Mouse (Mus musculus): Measurements from ENCODE around the gene Olfr1057.
"Not testable (repeated sequence)": the region's sequence is repeated elsewhere in the genome, so short reads cannot be mapped to it uniquely, and the experiment has no call there.

The Olfr1057 gene

GRCm38 (mm10) chr2:86378293-86378692, at the start of gene Olfr1057:
Gene Olfr1057, minus strand, starts transcription at chr2:86378393.
- in situ Hi-C loops (cut with MboI; ENCODE audit: low sequenced_read_pairs): no loop called here

DNA sequence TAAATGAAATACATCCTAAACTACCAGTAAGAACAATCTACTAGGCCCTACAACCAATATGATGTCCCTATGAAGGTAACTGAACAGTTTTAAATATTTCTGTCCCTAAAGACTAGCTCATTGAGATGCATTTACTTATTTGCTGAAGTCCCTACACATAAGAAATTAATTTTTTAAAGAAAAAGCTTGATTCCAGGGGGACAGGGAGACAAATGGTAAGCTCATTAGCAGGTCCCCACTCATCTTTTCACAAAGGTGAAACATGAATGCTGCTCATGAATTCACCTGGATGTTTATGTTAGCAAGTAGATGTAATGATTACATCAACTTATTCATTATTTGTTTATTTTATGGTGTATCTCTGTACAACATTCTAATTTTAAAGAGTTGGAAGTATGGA, 48.5 kb upstream of the Olfr1057 start, which contains the start of gene Olfr1062:
TSS of gene Olfr1062 (minus strand) at position 101 of the 400 bp plus-strand sequence.
- in situ Hi-C loops (cut with MboI; ENCODE audit: low sequenced_read_pairs): not testable (repeated sequence)

- in situ Hi-C loops (cut with MboI; ENCODE audit: low sequenced_read_pairs): no loop called here
Measured at GRCm38 (mm10) chr2:86413950-86414349, 35.8 kb upstream of the Olfr1057 start, which contains the start of gene Olfr1061. Gene Olfr1061, minus strand, starts transcription at chr2:86414050.

DNA sequence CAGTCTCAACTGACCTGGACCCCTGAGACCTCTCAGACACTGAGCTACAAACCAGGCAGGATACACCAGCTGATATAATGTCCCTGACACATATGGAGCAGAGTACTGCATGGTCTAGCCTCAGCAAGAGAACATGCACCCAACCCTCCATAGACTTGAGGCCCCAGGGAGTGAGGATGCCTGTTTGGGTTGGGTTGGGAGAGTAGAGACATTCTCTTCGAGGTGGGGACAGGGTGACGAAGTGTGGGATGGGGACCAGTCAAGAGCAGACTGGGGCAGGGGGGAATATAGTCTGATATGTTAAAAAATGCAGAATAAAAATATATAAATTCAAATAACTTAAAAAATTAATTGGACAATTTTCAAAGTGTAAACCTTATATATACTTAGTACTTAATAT, 16.9 kb upstream of the Olfr1057 start:
- in situ Hi-C loops (cut with MboI; ENCODE audit: low sequenced_read_pairs): no loop called here

DNA sequence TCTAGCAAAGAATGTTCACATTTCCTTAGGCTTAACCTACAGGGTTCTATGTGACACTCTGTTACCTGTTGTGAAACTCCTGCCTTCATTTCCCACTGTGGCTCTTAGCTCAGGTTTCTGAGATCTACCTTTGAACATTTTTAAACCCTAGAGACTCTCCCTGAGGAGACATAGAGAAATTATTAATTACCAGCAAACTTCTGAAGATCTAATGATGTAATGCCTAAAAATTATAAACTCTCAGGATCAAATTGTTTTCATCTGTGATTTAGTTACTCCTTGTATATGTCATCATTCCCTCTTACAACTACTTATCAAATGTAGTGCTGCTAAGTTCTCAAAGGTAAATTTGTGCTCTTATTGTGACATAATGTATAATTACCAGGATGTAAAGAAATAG, 10.3 kb upstream of the Olfr1057 start, which contains the start of gene Olfr1058:
TSS of gene Olfr1058 (minus strand) at position 101 of the 400 bp plus-strand sequence.
- in situ Hi-C loops (cut with MboI; ENCODE audit: low sequenced_read_pairs): not testable (repeated sequence)

DNA sequence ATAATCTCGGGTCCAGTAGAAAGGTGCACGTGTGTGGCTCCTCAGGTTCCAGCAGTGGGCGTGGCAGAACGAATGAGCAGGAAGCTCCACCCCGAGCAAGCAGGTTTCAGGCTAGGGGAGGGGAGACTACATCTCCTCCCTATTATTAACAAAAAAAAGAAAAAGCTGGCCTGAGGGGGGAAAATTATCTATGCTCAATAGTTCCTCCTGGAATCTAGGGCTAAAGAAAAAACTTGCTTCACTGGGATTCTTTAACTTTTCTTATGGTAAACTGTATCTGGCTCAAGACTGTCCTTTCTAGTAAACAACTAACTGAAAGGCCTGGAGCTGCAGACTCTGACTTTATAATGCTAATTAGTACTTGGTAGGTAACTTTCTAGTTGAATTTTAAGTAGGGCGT, 11.9 kb downstream of the Olfr1057 start:
- in situ Hi-C loops (cut with MboI; ENCODE audit: low sequenced_read_pairs): not testable (repeated sequence)

DNA sequence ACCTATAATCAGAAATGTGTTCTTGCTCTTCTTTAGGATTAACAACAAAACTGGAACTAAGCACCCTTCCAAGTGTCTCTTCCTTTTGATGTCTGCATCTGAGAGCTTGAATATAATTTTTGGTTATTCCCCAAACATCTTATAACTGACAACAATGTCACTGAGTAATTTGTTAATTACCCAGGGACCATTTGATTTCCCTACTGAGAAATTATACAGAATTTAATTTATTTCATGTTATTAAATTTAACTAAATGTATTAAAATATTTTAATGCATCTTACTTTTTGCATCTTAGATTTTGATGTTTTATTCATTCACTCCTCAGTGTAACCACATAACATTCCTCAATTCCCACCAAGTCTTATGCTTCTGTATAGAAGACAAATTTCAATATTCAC, 15.8 kb downstream of the Olfr1057 start, which contains the start of gene Olfr1056:
TSS of gene Olfr1056 (minus strand) at position 101 of the 400 bp plus-strand sequence.
- in situ Hi-C loops (cut with MboI; ENCODE audit: low sequenced_read_pairs): no loop called here

- in situ Hi-C loops (cut with MboI; ENCODE audit: low sequenced_read_pairs): not testable (repeated sequence)
Measured at GRCm38 (mm10) chr2:86351751-86352150, 26.4 kb downstream of the Olfr1057 start.

DNA sequence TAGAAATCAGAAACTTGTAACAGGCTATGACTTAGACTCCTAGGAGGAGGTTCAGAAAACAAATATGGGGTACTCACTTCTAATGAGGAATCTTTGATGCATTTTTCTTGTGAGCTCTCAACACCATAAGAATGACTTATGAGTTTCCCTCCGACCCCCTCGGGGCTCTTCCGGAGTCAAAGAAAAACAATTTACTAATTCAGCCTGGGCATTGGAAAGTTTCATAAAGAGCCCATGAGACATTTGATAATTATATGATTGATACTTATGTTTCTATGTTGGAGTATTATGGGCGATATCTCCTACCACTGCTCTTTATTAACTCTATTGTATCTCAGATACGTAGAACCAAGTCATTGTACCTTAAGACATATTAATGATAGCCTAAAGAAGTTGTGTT, 28.0 kb downstream of the Olfr1057 start, which contains the start of gene Olfr1055:
TSS of gene Olfr1055 (minus strand) at position 101 of the 400 bp plus-strand sequence.
- in situ Hi-C loops (cut with MboI; ENCODE audit: low sequenced_read_pairs): no loop called here

- in situ Hi-C loops (cut with MboI; ENCODE audit: low sequenced_read_pairs): no loop called here
Measured at GRCm38 (mm10) chr2:86335333-86335732, 42.9 kb downstream of the Olfr1057 start, which contains the start of gene Olfr1054. Gene Olfr1054, minus strand, starts transcription at chr2:86335433.
